Mouse (Mus musculus) forebrain, embryonic 14.5 days (tissue): ENCODE measurements at regions not wholly inside any gene's neighbourhood (a gene's known extent, or its start where the extent isn't known, plus 50 kb on each side); places are given as distances from the start of the nearest gene placed in this dataset.
A peak's percentile ranks its signal among the peaks of the same experiment; 100 is the strongest.

Source experiments
- ATAC-seq: fragments of 200-750 bp; cut with Nextera tagmentation; 2 replicates; pipeline ENCODE4 v1.8.0; 2017; ENCODE audit warnings: mild to moderate bottlenecking, moderate library complexity
- DNase-seq: peaks from one replicate; pipeline ENCODE4 v3.0.0-alpha.2; 2015; ENCODE audit warnings: low spot score
- H3K27ac ChIP-seq: fragments of 300-500 bp; sonication (generic); 2 replicates; pipeline ENCODE4 v1.5.1; 2014; ENCODE audit warnings: low read depth, mild to moderate bottlenecking, control low read depth, low read length, moderate library complexity
- H3K27me3 ChIP-seq: fragments of 300-500 bp; sonication (generic); replicated peaks from 2 replicates; pipeline ENCODE4 v1.6.1; 2014; ENCODE audit warnings: low read length, control low read depth, mixed read lengths; ENCODE audit not compliant: control insufficient read depth, insufficient read depth
- H3K36me3 ChIP-seq: fragments of 300-500 bp; sonication (generic); 2 replicates; pipeline ENCODE4 v1.6.1; 2014; ENCODE audit warnings: low read length, control low read depth; ENCODE audit not compliant: control insufficient read depth, insufficient read depth
- H3K4me1 ChIP-seq: fragments of 300-500 bp; sonication (generic); 2 replicates; pipeline ENCODE4 v1.6.1; 2014; ENCODE audit warnings: antibody characterized with exemption, low read length, control low read depth; ENCODE audit not compliant: control insufficient read depth, insufficient read depth
- H3K4me2 ChIP-seq: fragments of 300-500 bp; sonication (generic); 2 replicates; pipeline ENCODE4 v1.6.1; 2014; ENCODE audit warnings: mild to moderate bottlenecking, control low read depth, low read length
- H3K4me3 ChIP-seq: fragments of 300-500 bp; sonication (generic); 2 replicates; pipeline ENCODE4 v1.5.1; 2014; ENCODE audit warnings: low read depth, low read length, control low read depth
- H3K9ac ChIP-seq: fragments of 300-500 bp; sonication (generic); 2 replicates; pipeline ENCODE4 v1.6.1; 2014; ENCODE audit warnings: mild to moderate bottlenecking, low read length, control low read depth, moderate library complexity
- H3K9me3 ChIP-seq: fragments of 300-500 bp; sonication (generic); replicated peaks from 2 replicates; pipeline ENCODE4 v1.6.1; 2016; ENCODE audit warnings: low read length, control low read depth, mixed read lengths; ENCODE audit not compliant: control insufficient read depth
- WGBS: fragments of 180-500 bp; shearing (Covaris S2); extraction: QIAGEN DNeasy Blood & Tissue Kit; methylation state at CpG from one replicate; pipeline ENCODE4 v1.1.7; 2014; 5-methylcytosine and 5-hydroxymethylcytosine counted together

GRCm38 (mm10) chr8:25385186-25385585 is 561.0 kb upstream of the Adam5 start:
- Histone ChIP-seq H3K9ac (no peak overlapping the region), H3K4me3 (no peak overlapping the region), H3K9me3 (no peaks in the 10 kb centered on the region), H3K27ac (no peak overlapping the region), H3K4me2 (no peak overlapping the region), H3K36me3 (no peaks in the 10 kb centered on the region), H3K27me3 (no peaks in the 10 kb centered on the region), H3K4me1 (peaks cover 17% of the 10 kb centered on the region)
- ATAC-seq (no peak), DNase-seq (no peak)
- 82% methylated on average over 5 of the region's 5 CpGs for WGBS

- 76% methylated on average over 2 of the region's 2 CpGs for WGBS
- H3K27ac ChIP-seq: no peak overlapping the region
- no peak overlapping the region for H3K4me2 ChIP-seq
- H3K4me3 ChIP-seq: no peak overlapping the region
- H3K9me3 ChIP-seq: no peaks in the 10 kb centered on the region
- H3K4me1 ChIP-seq: peaks cover 11% of the 10 kb centered on the region
- no peak for ATAC-seq
- no peaks in the 10 kb centered on the region for H3K36me3 ChIP-seq
- no peak for DNase-seq
- H3K27me3 ChIP-seq: no peaks in the 10 kb centered on the region
- no peak overlapping the region for H3K9ac ChIP-seq
These were observed 560.4 kb upstream of the Adam5 start for GRCm38 (mm10) chr8:25384591-25384990.

DNA sequence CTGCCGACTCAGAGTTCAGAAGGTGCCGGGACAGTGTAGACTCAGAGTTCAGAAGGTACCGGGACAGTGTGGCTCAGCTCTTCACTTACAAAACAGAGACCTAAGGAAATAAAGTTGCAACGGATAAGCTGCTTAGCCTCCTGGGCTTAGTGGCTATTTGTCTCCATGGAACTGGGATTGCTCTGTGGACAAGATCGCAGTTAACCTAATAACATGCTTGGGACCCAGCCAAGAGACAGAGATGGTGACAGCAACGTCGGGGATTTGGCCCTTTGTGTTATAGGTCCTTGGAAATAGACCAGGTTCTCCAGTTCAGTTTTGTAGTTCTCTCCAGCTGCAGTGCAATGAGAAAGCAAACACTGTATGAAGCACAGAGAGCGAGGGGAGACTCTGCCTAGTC is 549.1 kb upstream of the Adam5 start:
- H3K4me2 ChIP-seq: no peak overlapping the region
- no peak for ATAC-seq
- WGBS: 53% methylated on average over 8 of the region's 8 CpGs
- H3K27ac ChIP-seq: no peak overlapping the region
- H3K4me1 ChIP-seq: peaks cover 7% of the 10 kb centered on the region
- H3K9me3 ChIP-seq: no peaks in the 10 kb centered on the region
- no peak overlapping the region for H3K4me3 ChIP-seq
- H3K36me3 ChIP-seq: no peaks in the 10 kb centered on the region
- DNase-seq: peak; percentile 22
- no peaks in the 10 kb centered on the region for H3K27me3 ChIP-seq
- H3K9ac ChIP-seq: no peak overlapping the region

GRCm38 (mm10) chr8:25370947-25371346 is 546.8 kb upstream of the Adam5 start:
- no peaks in the 10 kb centered on the region for H3K27me3 ChIP-seq
- H3K36me3 ChIP-seq: no peaks in the 10 kb centered on the region
- H3K4me3 ChIP-seq: no peak overlapping the region
- WGBS: 48% methylated on average over 10 of the region's 11 CpGs
- H3K27ac ChIP-seq: no peak overlapping the region
- no peak overlapping the region for H3K9ac ChIP-seq
- ATAC-seq: no peak
- no peak overlapping the region for H3K4me2 ChIP-seq
- DNase-seq: no peak
- H3K4me1 ChIP-seq: peaks cover 13% of the 10 kb centered on the region
- H3K9me3 ChIP-seq: no peaks in the 10 kb centered on the region

GRCm38 (mm10) chr8:25369331-25369730 is 545.2 kb upstream of the Adam5 start:
- no peak for ATAC-seq
- H3K27me3 ChIP-seq: no peaks in the 10 kb centered on the region
- H3K4me1 ChIP-seq: peaks cover 13% of the 10 kb centered on the region
- no peak overlapping the region for H3K9ac ChIP-seq
- H3K9me3 ChIP-seq: no peaks in the 10 kb centered on the region
- no peak for DNase-seq
- 86% methylated on average over 2 of the region's 2 CpGs for WGBS
- no peak overlapping the region for H3K4me3 ChIP-seq
- no peak overlapping the region for H3K4me2 ChIP-seq
- H3K36me3 ChIP-seq: no peaks in the 10 kb centered on the region
- H3K27ac ChIP-seq: no peak overlapping the region

GRCm38 (mm10) chr8:25368561-25369091 is 544.5 kb upstream of the Adam5 start:
- Histone ChIP-seq H3K4me2 (peak overlapping the region; percentile 40), H3K27me3 (no peaks in the 10 kb centered on the region), H3K36me3 (no peaks in the 10 kb centered on the region), H3K4me3 (no peak overlapping the region), H3K9ac (peak overlapping the region; percentile 29; the same call in 1 of the 2 replicates), H3K4me1 (peaks cover 13% of the 10 kb centered on the region), H3K27ac (peak overlapping the region; percentile 77; the same call in 1 of the 2 replicates), H3K9me3 (no peaks in the 10 kb centered on the region)
- WGBS: 3% methylated on average over 11 of the region's 11 CpGs
- peak; percentile 74 for DNase-seq
- ATAC-seq: peak; percentile 62

- H3K4me3 ChIP-seq: no peak overlapping the region
- peak overlapping the region; percentile 29; the same call in 1 of the 2 replicates for H3K9ac ChIP-seq
- ATAC-seq (peak; percentile 73), DNase-seq (peak; percentile 54)
- no peaks in the 10 kb centered on the region for H3K9me3 ChIP-seq
- peak overlapping the region; percentile 77; the same call in 1 of the 2 replicates for H3K27ac ChIP-seq
- peaks cover 13% of the 10 kb centered on the region for H3K4me1 ChIP-seq
- 9% methylated on average over 15 of the region's 15 CpGs for WGBS
- H3K36me3 ChIP-seq: no peaks in the 10 kb centered on the region
- no peaks in the 10 kb centered on the region for H3K27me3 ChIP-seq
- peak overlapping the region; percentile 40 for H3K4me2 ChIP-seq
These were observed 543.8 kb upstream of the Adam5 start for GRCm38 (mm10) chr8:25367806-25368549.

- ATAC-seq: no peak
- Histone ChIP-seq H3K36me3 (no peaks in the 10 kb centered on the region), H3K27me3 (no peaks in the 10 kb centered on the region), H3K9me3 (no peaks in the 10 kb centered on the region), H3K9ac (no peak overlapping the region), H3K4me2 (no peak overlapping the region), H3K4me1 (peaks cover 13% of the 10 kb centered on the region), H3K27ac (no peak overlapping the region), H3K4me3 (no peak overlapping the region)
- 23% methylated on average over 3 of the region's 3 CpGs for WGBS
- no peak for DNase-seq
These were observed 542.0 kb upstream of the Adam5 start for GRCm38 (mm10) chr8:25366181-25366580.

GRCm38 (mm10) chr8:25362656-25363055 is 538.5 kb upstream of the Adam5 start:
- no peak overlapping the region for H3K4me2 ChIP-seq

More at GRCm38 (mm10) chr8:25362656-25363055, 538.5 kb upstream of the Adam5 start:
- WGBS: 66% methylated on average over 9 of the region's 9 CpGs
- DNase-seq (no peak), ATAC-seq (no peak)
- no peaks in the 10 kb centered on the region for H3K9me3 ChIP-seq
- H3K27me3 ChIP-seq: no peaks in the 10 kb centered on the region
- H3K36me3 ChIP-seq: no peaks in the 10 kb centered on the region
- H3K4me1 ChIP-seq: peaks cover under 1% of the 10 kb centered on the region; the same call in 1 of the 2 replicates
- no peak overlapping the region for H3K9ac ChIP-seq
- no peak overlapping the region for H3K4me3 ChIP-seq
- H3K27ac ChIP-seq: no peak overlapping the region
